Mouse (Mus musculus): ENCODE measurements around the gene Hagh.

GRCm38 (mm10) chr17:24818172-24818571, 21.8 kb upstream of the Hagh start:
- TF ChIP-seq CTCF (IDR thresholded peaks at IDR 0.05; ENCODE audit: low read depth, low read length): no peak
- TF ChIP-seq POLR2A (IDR thresholded peaks at IDR 0.05; ENCODE audit: extremely low read depth, insufficient read depth, low read length): no peak

All from liver, adult 2 months (tissue).